Mouse (Mus musculus) CH12F3 (cell line): Measurements from ENCODE around the gene Ugt1a6b.
"Not testable (repeated sequence)": the region's sequence is repeated elsewhere in the genome, so short reads cannot be mapped to it uniquely, and the experiment has no call there.

ENCODE experiments used
- in situ Hi-C: fragments of 300-500 bp; cut with MboI; formaldehyde crosslinking; loops from 2 replicates; pipeline ENCODE4 v1.14.3; 2020; ENCODE audit warnings: low sequenced_read_pairs

The Ugt1a6b gene

GRCm38 (mm10) chr1:88222216-88222615 lies 119.2 kb downstream of the Ugt1a6b start:
- in situ Hi-C loops: no loop called here

GRCm38 (mm10) chr1:88223011-88223515 lies 120.0 kb downstream of the Ugt1a6b start:
- in situ Hi-C loops: not testable (repeated sequence)

GRCm38 (mm10) chr1:88223591-88223990 lies 120.5 kb downstream of the Ugt1a6b start:
- in situ Hi-C loops: no loop called here

- in situ Hi-C loops: no loop called here
These were observed 121.2 kb downstream of the Ugt1a6b start for GRCm38 (mm10) chr1:88224029-88224776.

- in situ Hi-C loops: not testable (repeated sequence)
These were observed 122.2 kb downstream of the Ugt1a6b start for GRCm38 (mm10) chr1:88225301-88225700.

GRCm38 (mm10) chr1:88225741-88226140 lies 122.7 kb downstream of the Ugt1a6b start:
- in situ Hi-C loops: no loop called here

GRCm38 (mm10) chr1:88226670-88227379 lies 123.8 kb downstream of the Ugt1a6b start, which contains the start of gene Mroh2a:
TSS of gene Mroh2a (plus strand) at chr1:88226986.
- in situ Hi-C loops: no loop called here

GRCm38 (mm10) chr1:88227482-88227881 lies 124.4 kb downstream of the Ugt1a6b start:
- in situ Hi-C loops: no loop called here

GRCm38 (mm10) chr1:88228121-88228520 lies 125.1 kb downstream of the Ugt1a6b start:
- in situ Hi-C loops: no loop called here

- in situ Hi-C loops: no loop called here
These were observed 126.5 kb downstream of the Ugt1a6b start for GRCm38 (mm10) chr1:88229566-88229965.

- in situ Hi-C loops: no loop called here
These were observed 126.9 kb downstream of the Ugt1a6b start for GRCm38 (mm10) chr1:88229986-88230385.

- in situ Hi-C loops: no loop called here
These were observed 127.4 kb downstream of the Ugt1a6b start for GRCm38 (mm10) chr1:88230421-88230820.

- in situ Hi-C loops: no loop called here
These were observed 128.1 kb downstream of the Ugt1a6b start for GRCm38 (mm10) chr1:88230981-88231802.

- in situ Hi-C loops: no loop called here
These were observed 128.9 kb downstream of the Ugt1a6b start for GRCm38 (mm10) chr1:88231803-88232499.

GRCm38 (mm10) chr1:88232664-88233380 lies 129.8 kb downstream of the Ugt1a6b start:
- in situ Hi-C loops: no loop called here

GRCm38 (mm10) chr1:88233421-88234247 lies 130.6 kb downstream of the Ugt1a6b start:
- in situ Hi-C loops: no loop called here

- in situ Hi-C loops: no loop called here
These were observed 131.2 kb downstream of the Ugt1a6b start for GRCm38 (mm10) chr1:88234248-88234610.

GRCm38 (mm10) chr1:88234646-88235045 lies 131.6 kb downstream of the Ugt1a6b start:
- in situ Hi-C loops: no loop called here
